Mouse (Mus musculus): ENCODE data around the gene Otulinl. TPM values are rescaled to one million over a fixed set of nuclear protein-coding genes. Genes with fewer than 3 reads are reported as not detected.

Otulinl gene
- polyA plus RNA-seq, 1 experiment from 2014 or later, result 4.4 TPM

DNA sequence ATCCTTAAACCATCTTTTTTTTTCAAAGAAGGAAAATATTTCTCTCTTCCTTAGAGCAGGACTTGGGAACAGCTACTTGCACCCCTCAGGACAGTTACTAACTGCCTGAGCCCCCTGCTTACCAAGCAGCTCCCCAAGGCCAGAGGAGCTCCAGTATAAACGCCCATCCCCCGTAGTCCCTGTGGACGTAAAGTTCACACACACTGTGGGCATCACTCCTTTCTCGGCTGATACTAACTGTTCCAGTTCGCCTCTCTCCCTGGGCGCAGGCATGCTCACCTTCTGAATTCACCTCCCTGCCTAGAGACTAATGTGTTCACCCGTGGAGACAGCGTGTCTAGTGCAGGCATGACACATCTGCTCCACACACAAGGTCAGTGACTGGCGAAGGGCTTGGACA, 2.9 kb downstream of the Otulinl start:
- no peak overlapping the region for H3K27ac ChIP-seq (replicated peaks in 1 of 2; ENCODE audit: control insufficient read depth in 1 of 2, insufficient read depth in 1 of 2, low read depth in 2 of 2, low read length in 2 of 2)
- no peak overlapping the region for H3K4me2 ChIP-seq (ENCODE audit: low read length)
- no peak overlapping the region for H3K9ac ChIP-seq (ENCODE audit: low read length)
- no peak overlapping the region for H3K4me3 ChIP-seq (ENCODE audit: control insufficient read depth in 1 of 2, insufficient read depth in 1 of 2, low read depth in 1 of 2, low read length in 2 of 2)
- no peaks in the 10 kb centered on the region for H3K9me3 ChIP-seq (ENCODE audit: control insufficient read depth, low read length)
- peaks cover 13% of the 10 kb centered on the region; the same call in 1 of the 2 replicates for H3K27me3 ChIP-seq (ENCODE audit: control insufficient read depth, insufficient read depth, low read length)
- H3K36me3 ChIP-seq (ENCODE audit: control insufficient read depth, insufficient read depth, low read length), result no peaks in the 10 kb centered on the region
- 76% methylated on average over 9 of the region's 9 CpGs for WGBS
- no peak for ATAC-seq (ENCODE audit: insufficient number of reproducible peaks, insufficient read depth, low FRiP score, low read depth)
- H3K4me1 ChIP-seq (ENCODE audit: control insufficient read depth in 2 of 2, insufficient read depth in 2 of 2, low read length in 2 of 2), result peaks cover 6 to 8% of the 10 kb centered on the region in 2 experiments; a peak in 3 of 4 replicates

- Histone ChIP-seq H3K27ac (replicated peaks in 1 of 2; ENCODE audit: control insufficient read depth in 1 of 2, insufficient read depth in 1 of 2, low read depth in 2 of 2, low read length in 2 of 2) (no peak overlapping the region), H3K4me2 (ENCODE audit: low read length) (no peak overlapping the region), H3K36me3 (ENCODE audit: control insufficient read depth, insufficient read depth, low read length) (no peaks in the 10 kb centered on the region), H3K4me1 (ENCODE audit: control insufficient read depth in 2 of 2, insufficient read depth in 2 of 2, low read length in 2 of 2) (peaks cover 6 to 8% of the 10 kb centered on the region in 2 experiments; a peak in 3 of 4 replicates), H3K4me3 (ENCODE audit: control insufficient read depth in 1 of 2, insufficient read depth in 1 of 2, low read depth in 1 of 2, low read length in 2 of 2) (no peak overlapping the region), H3K9ac (ENCODE audit: low read length) (no peak overlapping the region), H3K9me3 (ENCODE audit: control insufficient read depth, low read length) (no peaks in the 10 kb centered on the region), H3K27me3 (ENCODE audit: control insufficient read depth, insufficient read depth, low read length) (peaks cover 13% of the 10 kb centered on the region; the same call in 1 of the 2 replicates)
- 90% methylated on average over 6 of the region's 6 CpGs for WGBS
- no peak for ATAC-seq (ENCODE audit: insufficient number of reproducible peaks, insufficient read depth, low FRiP score, low read depth)
Measured at GRCm38 (mm10) chr15:27677801-27678200, 3.6 kb downstream of the Otulinl start.

- Histone ChIP-seq H3K4me1 (ENCODE audit: control insufficient read depth in 2 of 2, insufficient read depth in 2 of 2, low read length in 2 of 2) (peaks cover 4 to 6% of the 10 kb centered on the region in 2 experiments; a peak in 2 of 4 replicates), H3K36me3 (ENCODE audit: control insufficient read depth, insufficient read depth, low read length) (no peaks in the 10 kb centered on the region), H3K9me3 (ENCODE audit: control insufficient read depth, low read length) (no peaks in the 10 kb centered on the region), H3K9ac (ENCODE audit: low read length) (no peak overlapping the region), H3K4me2 (ENCODE audit: low read length) (no peak overlapping the region), H3K4me3 (ENCODE audit: control insufficient read depth in 1 of 2, insufficient read depth in 1 of 2, low read depth in 1 of 2, low read length in 2 of 2) (no peak overlapping the region), H3K27me3 (ENCODE audit: control insufficient read depth, insufficient read depth, low read length) (peaks cover 13% of the 10 kb centered on the region; the same call in 1 of the 2 replicates), H3K27ac (replicated peaks in 1 of 2; ENCODE audit: control insufficient read depth in 1 of 2, insufficient read depth in 1 of 2, low read depth in 2 of 2, low read length in 2 of 2) (0 out of 4 replicates have a peak overlapping the region, but pooled peaks of 1 of the 2 experiments have one; percentile 5)
- WGBS, result 55% methylated on average over 9 of the region's 9 CpGs
- no peak for ATAC-seq (ENCODE audit: insufficient number of reproducible peaks, insufficient read depth, low FRiP score, low read depth)
Measured at GRCm38 (mm10) chr15:27676211-27676610, 5.2 kb downstream of the Otulinl start.

GRCm38 (mm10) chr15:27675122-27675521, 6.3 kb downstream of the Otulinl start:
- no peak for ATAC-seq (ENCODE audit: insufficient number of reproducible peaks, insufficient read depth, low FRiP score, low read depth)
- 80% methylated on average over 7 of the region's 7 CpGs for WGBS
- no peak overlapping the region for H3K9ac ChIP-seq (ENCODE audit: low read length)
- no peak overlapping the region for H3K27ac ChIP-seq (replicated peaks in 1 of 2; ENCODE audit: control insufficient read depth in 1 of 2, insufficient read depth in 1 of 2, low read depth in 2 of 2, low read length in 2 of 2)
- peaks cover 3 to 4% of the 10 kb centered on the region in 2 experiments; a peak in 2 of 4 replicates for H3K4me1 ChIP-seq (ENCODE audit: control insufficient read depth in 2 of 2, insufficient read depth in 2 of 2, low read length in 2 of 2)
- no peak overlapping the region for H3K4me3 ChIP-seq (ENCODE audit: control insufficient read depth in 1 of 2, insufficient read depth in 1 of 2, low read depth in 1 of 2, low read length in 2 of 2)
- H3K27me3 ChIP-seq (ENCODE audit: control insufficient read depth, insufficient read depth, low read length), result peaks cover 8% of the 10 kb centered on the region; the same call in 1 of the 2 replicates
- H3K9me3 ChIP-seq (ENCODE audit: control insufficient read depth, low read length), result no peaks in the 10 kb centered on the region
- H3K36me3 ChIP-seq (ENCODE audit: control insufficient read depth, insufficient read depth, low read length), result no peaks in the 10 kb centered on the region
- H3K4me2 ChIP-seq (ENCODE audit: low read length), result no peak overlapping the region

- Histone ChIP-seq H3K4me1 (ENCODE audit: control insufficient read depth in 2 of 2, insufficient read depth in 2 of 2, low read length in 2 of 2) (peaks cover 3 to 4% of the 10 kb centered on the region in 2 experiments; a peak in 2 of 4 replicates), H3K9ac (ENCODE audit: low read length) (no peak overlapping the region), H3K27me3 (ENCODE audit: control insufficient read depth, insufficient read depth, low read length) (0 out of 2 replicates have a peak, but pooled peaks cover 3% of the 10 kb centered on the region), H3K4me3 (ENCODE audit: control insufficient read depth in 1 of 2, insufficient read depth in 1 of 2, low read depth in 1 of 2, low read length in 2 of 2) (no peak overlapping the region), H3K9me3 (ENCODE audit: control insufficient read depth, low read length) (no peaks in the 10 kb centered on the region), H3K36me3 (ENCODE audit: control insufficient read depth, insufficient read depth, low read length) (no peaks in the 10 kb centered on the region), H3K4me2 (ENCODE audit: low read length) (no peak overlapping the region), H3K27ac (replicated peaks in 1 of 2; ENCODE audit: control insufficient read depth in 1 of 2, insufficient read depth in 1 of 2, low read depth in 2 of 2, low read length in 2 of 2) (no peak overlapping the region)
- WGBS, result 72% methylated on average over 6 of the region's 6 CpGs
- no peak for ATAC-seq (ENCODE audit: insufficient number of reproducible peaks, insufficient read depth, low FRiP score, low read depth)
Measured at GRCm38 (mm10) chr15:27674041-27674440, 7.3 kb downstream of the Otulinl start.

GRCm38 (mm10) chr15:27673151-27673550, 8.2 kb downstream of the Otulinl start:
- H3K9ac ChIP-seq (ENCODE audit: low read length), result no peak overlapping the region
- ATAC-seq (ENCODE audit: insufficient number of reproducible peaks, insufficient read depth, low FRiP score, low read depth), result no peak
- H3K9me3 ChIP-seq (ENCODE audit: control insufficient read depth, low read length), result no peaks in the 10 kb centered on the region
- 0 out of 2 replicates have a peak, but pooled peaks cover 3% of the 10 kb centered on the region for H3K27me3 ChIP-seq (ENCODE audit: control insufficient read depth, insufficient read depth, low read length)
- WGBS, result 85% methylated on average over 6 of the region's 6 CpGs
- no peaks in the 10 kb centered on the region for H3K36me3 ChIP-seq (ENCODE audit: control insufficient read depth, insufficient read depth, low read length)
- peaks cover 3 to 4% of the 10 kb centered on the region in 2 experiments; a peak in 2 of 4 replicates for H3K4me1 ChIP-seq (ENCODE audit: control insufficient read depth in 2 of 2, insufficient read depth in 2 of 2, low read length in 2 of 2)
- no peak overlapping the region for H3K27ac ChIP-seq (replicated peaks in 1 of 2; ENCODE audit: control insufficient read depth in 1 of 2, insufficient read depth in 1 of 2, low read depth in 2 of 2, low read length in 2 of 2)
- no peak overlapping the region for H3K4me2 ChIP-seq (ENCODE audit: low read length)
- no peak overlapping the region for H3K4me3 ChIP-seq (ENCODE audit: control insufficient read depth in 1 of 2, insufficient read depth in 1 of 2, low read depth in 1 of 2, low read length in 2 of 2)

- no peaks in the 10 kb centered on the region for H3K27me3 ChIP-seq (ENCODE audit: control insufficient read depth, insufficient read depth, low read length)
- ATAC-seq (ENCODE audit: insufficient number of reproducible peaks, insufficient read depth, low FRiP score, low read depth), result no peak
- no peaks in the 10 kb centered on the region for H3K36me3 ChIP-seq (ENCODE audit: control insufficient read depth, insufficient read depth, low read length)
- 69% methylated on average over 8 of the region's 8 CpGs for WGBS
- H3K9me3 ChIP-seq (ENCODE audit: control insufficient read depth, low read length), result no peaks in the 10 kb centered on the region
- no peak overlapping the region for H3K9ac ChIP-seq (ENCODE audit: low read length)
- no peak overlapping the region for H3K4me2 ChIP-seq (ENCODE audit: low read length)
- peaks cover 3 to 4% of the 10 kb centered on the region in 2 experiments; a peak in 2 of 4 replicates for H3K4me1 ChIP-seq (ENCODE audit: control insufficient read depth in 2 of 2, insufficient read depth in 2 of 2, low read length in 2 of 2)
- no peak overlapping the region for H3K4me3 ChIP-seq (ENCODE audit: control insufficient read depth in 1 of 2, insufficient read depth in 1 of 2, low read depth in 1 of 2, low read length in 2 of 2)
- H3K27ac ChIP-seq (replicated peaks in 1 of 2; ENCODE audit: control insufficient read depth in 1 of 2, insufficient read depth in 1 of 2, low read depth in 2 of 2, low read length in 2 of 2), result no peak overlapping the region
Measured at GRCm38 (mm10) chr15:27672259-27672658, 9.1 kb downstream of the Otulinl start.
